Mouse (Mus musculus) erythroblast, embryonic 14.5 days (primary cell): Measurements from ENCODE around the gene Oat. TPM values are rescaled to one million over a fixed set of nuclear protein-coding genes. Genes with fewer than 3 reads are reported as not detected.
A peak's percentile ranks its signal among the peaks of the same experiment; 100 is the strongest.

Source experiments
- H3K27me3 ChIP-seq: 2 replicates; pipeline ENCODE4 v1.6.1; 2012; ENCODE audit warnings: inconsistent platforms; ENCODE audit not compliant: control insufficient read depth
- H3K36me3 ChIP-seq: 2 replicates; pipeline ENCODE4 v1.6.1; 2012; ENCODE audit warnings: mild to moderate bottlenecking, inconsistent platforms; ENCODE audit not compliant: control insufficient read depth
- H3K4me1 ChIP-seq: 2 replicates; pipeline ENCODE4 v1.6.1; 2012; ENCODE audit warnings: inconsistent platforms; ENCODE audit not compliant: control insufficient read depth
- H3K4me3 ChIP-seq: replicated peaks from 2 replicates; pipeline ENCODE3; 2012; ENCODE audit warnings: moderate library complexity, mild to moderate bottlenecking, inconsistent platforms
- H3K9me3 ChIP-seq: 2 replicates; pipeline ENCODE4 v1.6.1; 2012; ENCODE audit warnings: low read length, inconsistent platforms, mixed read lengths; ENCODE audit not compliant: control insufficient read depth
- GATA1 ChIP-seq: IDR thresholded peaks from 2 replicates; pipeline ENCODE4 v1.6.1; 2012; ENCODE audit warnings: low read length, inconsistent platforms, mixed read lengths
- TAL1 ChIP-seq: IDR thresholded peaks from 3 replicates; pipeline ENCODE4 v1.6.1; 2012; ENCODE audit warnings: low read length, inconsistent platforms, mixed read lengths
- polyA plus RNA-seq: library from polyadenylated mRNA; stranded (reverse); fragments of >175 nt; gene quantifications from 2 replicates; pipeline ENCODE4 v1.2.3, GENCODE M21; 2012

Gene Oat
- polyA plus RNA-seq, 1 experiment, result 0.09 TPM

DNA sequence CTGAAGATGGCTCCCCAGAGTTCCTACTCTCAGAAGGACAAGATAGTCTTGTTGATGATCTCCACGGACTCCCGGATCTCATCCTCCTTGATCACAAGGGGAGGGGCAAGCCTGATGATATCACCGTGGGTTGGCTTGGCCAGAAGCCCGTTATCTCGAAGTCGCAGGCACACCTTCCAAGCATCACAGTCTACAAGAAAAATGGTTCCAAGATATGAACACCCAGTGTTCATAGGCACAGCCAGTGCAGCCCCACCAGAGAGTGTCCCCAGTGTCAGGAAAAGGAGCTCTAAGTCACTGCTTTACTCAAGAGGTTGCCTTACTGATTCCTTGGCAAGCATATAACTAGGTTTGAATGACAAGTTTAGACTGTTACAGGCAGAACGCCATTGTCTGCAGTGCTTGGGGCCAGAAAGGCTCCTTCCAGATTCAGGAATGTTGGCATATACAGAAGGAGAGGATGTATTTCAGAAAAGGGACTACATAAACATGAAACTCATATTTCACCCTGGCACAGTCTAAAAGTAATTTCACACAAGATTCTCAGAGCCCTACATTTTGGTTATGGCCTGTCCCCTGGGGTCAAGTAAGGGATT, 18.0 kb downstream of the Oat start:
- TF ChIP-seq GATA1, result no peak
- TF ChIP-seq TAL1, result peak; percentile 44; the same call in 2 of the 3 replicates
- peaks cover 18% of the 10 kb centered on the region for H3K4me1 ChIP-seq
- no peaks in the 10 kb centered on the region for H3K27me3 ChIP-seq
- no peak overlapping the region for H3K4me3 ChIP-seq
- H3K36me3 ChIP-seq, result peaks cover 73% of the 10 kb centered on the region
- H3K9me3 ChIP-seq, result no peaks in the 10 kb centered on the region

GRCm38 (mm10) chr7:132556575-132556974, 19.6 kb downstream of the Oat start:
- H3K4me1 ChIP-seq, result peaks cover 25% of the 10 kb centered on the region
- H3K4me3 ChIP-seq, result no peak overlapping the region
- no peaks in the 10 kb centered on the region for H3K27me3 ChIP-seq
- TF ChIP-seq TAL1 (no peak), GATA1 (no peak)
- H3K36me3 ChIP-seq, result peaks cover 57% of the 10 kb centered on the region
- H3K9me3 ChIP-seq, result no peaks in the 10 kb centered on the region

GRCm38 (mm10) chr7:132555911-132556310, 20.3 kb downstream of the Oat start:
- no peaks in the 10 kb centered on the region for H3K27me3 ChIP-seq
- peaks cover 31% of the 10 kb centered on the region for H3K4me1 ChIP-seq
- no peak overlapping the region for H3K4me3 ChIP-seq
- no peaks in the 10 kb centered on the region for H3K9me3 ChIP-seq
- TF ChIP-seq GATA1, result no peak
- peaks cover 50% of the 10 kb centered on the region for H3K36me3 ChIP-seq

DNA sequence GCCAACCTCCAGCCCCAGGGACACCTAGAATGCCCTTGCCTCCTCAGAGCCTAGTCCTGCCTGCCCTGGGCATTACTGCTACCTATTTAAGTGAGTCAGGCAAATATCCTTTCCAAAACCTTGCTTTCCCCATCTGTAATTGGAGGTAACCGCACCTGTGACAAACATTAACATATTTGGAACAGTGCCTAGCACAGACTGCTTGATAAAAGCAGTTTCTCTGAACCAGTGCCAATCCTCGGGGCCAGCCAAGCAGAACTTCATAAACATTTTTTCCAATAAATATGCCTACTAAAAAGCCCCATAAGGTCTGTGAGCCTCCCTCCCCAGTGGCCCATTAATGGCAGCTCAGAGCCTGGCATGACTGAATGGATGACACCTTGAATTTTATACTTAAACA, 22.1 kb downstream of the Oat start:
- Histone ChIP-seq H3K4me1 (peaks cover 27% of the 10 kb centered on the region), H3K36me3 (peaks cover 32% of the 10 kb centered on the region), H3K27me3 (no peaks in the 10 kb centered on the region), H3K9me3 (no peaks in the 10 kb centered on the region), H3K4me3 (no peak overlapping the region)
- TF ChIP-seq GATA1 (no peak), TAL1 (no peak)

- H3K36me3 ChIP-seq, result peaks cover 6% of the 10 kb centered on the region
- TF ChIP-seq TAL1, result no peak
- no peak; the same call in 1 of the 2 replicates for TF ChIP-seq GATA1
- peaks cover 12% of the 10 kb centered on the region for H3K4me1 ChIP-seq
- no peaks in the 10 kb centered on the region for H3K9me3 ChIP-seq
- H3K27me3 ChIP-seq, result peaks cover 8% of the 10 kb centered on the region
- H3K4me3 ChIP-seq, result peak overlapping the region; percentile 63
These were observed 24.7 kb downstream of the Oat start for GRCm38 (mm10) chr7:132551351-132552126.

DNA sequence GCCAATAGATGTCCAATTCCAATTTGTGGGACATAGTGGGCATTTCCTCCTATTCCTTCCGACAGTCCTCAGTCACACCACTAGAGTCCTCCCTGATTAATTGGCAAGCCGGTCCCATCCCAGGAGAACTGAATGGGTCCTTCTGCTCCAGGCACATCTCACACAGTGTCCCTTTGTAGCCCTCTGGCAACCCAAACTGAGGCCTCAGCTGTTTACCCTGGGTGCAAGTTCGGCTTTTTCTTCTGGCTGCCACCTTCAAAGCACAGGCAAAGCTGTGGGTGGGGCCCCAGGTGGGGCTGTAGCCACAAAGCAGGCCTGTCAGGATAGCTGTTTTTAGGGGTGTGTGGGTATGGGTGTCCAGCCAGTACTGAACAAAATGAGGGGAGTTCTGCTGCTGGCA, 29.1 kb downstream of the Oat start:
- TF ChIP-seq TAL1, result no peak
- no peak for TF ChIP-seq GATA1
- Histone ChIP-seq H3K4me1 (peaks cover 10% of the 10 kb centered on the region), H3K36me3 (no peaks in the 10 kb centered on the region), H3K27me3 (peaks cover 13% of the 10 kb centered on the region), H3K4me3 (no peak overlapping the region), H3K9me3 (no peaks in the 10 kb centered on the region)

DNA sequence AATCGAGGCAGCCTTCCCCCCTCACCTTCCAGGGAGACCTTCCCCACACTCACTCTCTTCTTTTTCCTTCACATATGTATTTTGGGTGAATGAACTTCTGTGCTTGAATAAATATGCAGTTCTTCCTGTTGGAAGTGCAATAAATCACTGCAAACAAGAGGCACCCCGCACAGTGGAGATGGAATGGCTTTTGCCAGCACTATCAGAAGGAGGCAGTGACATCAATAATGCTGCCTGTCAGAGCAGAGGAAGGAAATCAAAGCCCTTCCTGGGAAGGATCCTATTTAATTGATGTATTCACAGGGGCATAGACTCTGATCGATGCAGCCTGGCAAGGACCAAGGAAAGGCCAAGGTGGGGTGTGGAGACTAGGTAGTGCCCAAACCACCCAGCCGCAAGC, 33.8 kb downstream of the Oat start:
- peaks cover 13% of the 10 kb centered on the region for H3K27me3 ChIP-seq
- no peaks in the 10 kb centered on the region for H3K4me1 ChIP-seq
- H3K9me3 ChIP-seq, result no peaks in the 10 kb centered on the region
- H3K4me3 ChIP-seq, result no peak overlapping the region
- H3K36me3 ChIP-seq, result no peaks in the 10 kb centered on the region
- TF ChIP-seq TAL1, result no peak
- TF ChIP-seq GATA1, result no peak

DNA sequence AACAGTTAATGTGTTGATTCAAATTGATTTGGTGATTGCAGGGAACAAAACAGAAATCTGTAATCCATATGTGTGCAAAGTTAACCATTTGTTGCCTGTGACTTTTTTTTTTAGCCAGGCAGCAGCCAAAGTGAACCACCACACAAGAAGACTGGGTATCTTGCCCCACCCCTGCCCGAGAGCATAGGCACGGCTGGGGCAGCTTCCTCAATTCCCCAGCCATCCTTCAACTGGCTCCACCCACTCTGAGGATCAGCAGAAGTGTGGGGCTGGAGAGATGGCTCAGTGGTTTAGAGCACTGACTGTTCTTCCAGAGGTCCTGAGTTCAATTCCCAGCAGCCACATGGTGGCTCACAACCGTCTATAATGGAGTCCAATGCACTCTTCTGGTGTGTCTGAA, 34.6 kb downstream of the Oat start:
- TF ChIP-seq TAL1 (no peak), GATA1 (no peak)
- Histone ChIP-seq H3K27me3 (peaks cover 5% of the 10 kb centered on the region), H3K36me3 (no peaks in the 10 kb centered on the region)

DNA sequence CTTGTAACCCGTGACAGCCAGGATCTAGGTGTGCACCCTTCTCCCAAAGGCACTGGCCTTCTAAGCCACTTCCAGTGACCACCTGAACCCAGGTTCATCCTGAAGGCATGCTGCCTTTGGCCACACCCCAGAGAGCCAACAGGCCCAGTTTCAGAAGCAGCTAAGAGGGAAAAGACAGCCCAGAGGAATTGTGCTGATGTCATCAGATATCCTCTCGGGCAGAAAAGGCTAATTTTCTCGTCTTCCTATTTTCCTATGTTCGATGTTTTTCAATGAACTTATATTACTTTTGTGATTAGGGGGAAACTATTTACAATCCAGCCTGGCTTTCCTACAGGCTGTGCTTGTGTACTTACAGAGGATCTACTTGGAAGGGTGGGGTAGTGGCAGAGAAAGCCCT, 35.6 kb downstream of the Oat start:
- no peak for TF ChIP-seq TAL1
- TF ChIP-seq GATA1, result no peak

More for the DNA sequence above, 34.6 kb downstream of the Oat start:
- H3K4me1 ChIP-seq, result no peaks in the 10 kb centered on the region
- no peak overlapping the region for H3K4me3 ChIP-seq
- no peaks in the 10 kb centered on the region for H3K9me3 ChIP-seq

More for the DNA sequence above, 35.6 kb downstream of the Oat start:
- H3K36me3 ChIP-seq, result no peaks in the 10 kb centered on the region
- H3K27me3 ChIP-seq, result peaks cover under 1% of the 10 kb centered on the region
- H3K4me3 ChIP-seq, result no peak overlapping the region
- H3K4me1 ChIP-seq, result no peaks in the 10 kb centered on the region
- no peaks in the 10 kb centered on the region for H3K9me3 ChIP-seq
